Mouse (Mus musculus) lung, postnatal 0 days (tissue): ENCODE measurements around the gene Pigw. TPM values are rescaled to one million over a fixed set of nuclear protein-coding genes. Genes with fewer than 3 reads are reported as not detected.
"Not testable (repeated sequence)": the region's sequence is repeated elsewhere in the genome, so short reads cannot be mapped to it uniquely, and the experiment has no call there.

Source experiments
- ATAC-seq: fragments of 200-750 bp; cut with Nextera tagmentation; 2 replicates; pipeline ENCODE4 v1.8.0; 2017; ENCODE audit warnings: moderate library complexity
- DNase-seq: peaks from one replicate; pipeline ENCODE4 v3.0.0-alpha.2; 2016; ENCODE audit warnings: low spot score
- H3K27ac ChIP-seq: fragments of 300-500 bp; sonication (generic); 2 replicates; pipeline ENCODE4 v1.5.1; 2014; ENCODE audit warnings: antibody characterized with exemption, mild to moderate bottlenecking, low read length, mixed read lengths
- H3K27me3 ChIP-seq: fragments of 300-500 bp; sonication (generic); replicated peaks from 2 replicates; pipeline ENCODE4 v1.6.1; 2014; ENCODE audit warnings: low read length, mixed read lengths; ENCODE audit not compliant: insufficient read depth
- H3K36me3 ChIP-seq: fragments of 300-500 bp; sonication (generic); 2 replicates; pipeline ENCODE4 v1.6.1; 2014; ENCODE audit warnings: low read length, mixed read lengths; ENCODE audit not compliant: insufficient read depth
- H3K4me1 ChIP-seq: fragments of 300-500 bp; sonication (generic); 2 replicates; pipeline ENCODE4 v1.6.1; 2014; ENCODE audit warnings: antibody characterized with exemption, low read depth, low read length, mixed read lengths; ENCODE audit not compliant: insufficient read depth
- H3K4me2 ChIP-seq: fragments of 300-500 bp; sonication (generic); replicated peaks from 2 replicates; pipeline ENCODE4 v1.6.1; 2014; ENCODE audit warnings: low read depth, mild to moderate bottlenecking, low read length, moderate library complexity, mixed read lengths
- H3K4me3 ChIP-seq: fragments of 300-500 bp; sonication (generic); 2 replicates; pipeline ENCODE4 v1.5.1; 2014; ENCODE audit warnings: low read depth, low read length
- H3K9ac ChIP-seq: fragments of 300-500 bp; sonication (generic); replicated peaks from 2 replicates; pipeline ENCODE4 v1.6.1; 2014; ENCODE audit warnings: low read depth, mild to moderate bottlenecking
- H3K9me3 ChIP-seq: fragments of 300-500 bp; sonication (generic); 2 replicates; pipeline ENCODE4 v1.6.1; 2016; ENCODE audit warnings: low read length, mixed read lengths
- CTCF ChIP-seq: IDR thresholded peaks from 2 replicates; pipeline ENCODE4 v1.5.1; 2016; ENCODE audit warnings: antibody characterized with exemption, mild to moderate bottlenecking
- EP300 ChIP-seq: IDR thresholded peaks from 2 replicates; pipeline ENCODE4 v1.6.1; 2016; ENCODE audit warnings: antibody characterized with exemption, mild to moderate bottlenecking, control low read depth
- WGBS: fragments of 180-500 bp; shearing (Covaris S2); extraction: QIAGEN DNeasy Blood & Tissue Kit; methylation state at CpG from one replicate; pipeline ENCODE4 v1.1.7; 2014; 5-methylcytosine and 5-hydroxymethylcytosine counted together
- polyA plus RNA-seq: library from polyadenylated mRNA; unstranded; fragments of >200 nt; fragmentation: Nextera tagmentation; extraction: Ambion mirVana; gene quantifications from 2 replicates; pipeline ENCODE4 v1.2.1, GENCODE M21; 2015

Gene Pigw
- polyA plus RNA-seq, 1 experiment from 2014 or later = 1.1 TPM

- H3K27me3 ChIP-seq = no peaks in the 10 kb centered on the region
- H3K9ac ChIP-seq = 0 out of 2 replicates have a peak overlapping the region, but pooled peaks have one; percentile 8
- ATAC-seq (no peak), DNase-seq (no peak)
- no peaks in the 10 kb centered on the region for H3K9me3 ChIP-seq
- no peak for TF ChIP-seq EP300
- no peak for TF ChIP-seq CTCF
- H3K4me1 ChIP-seq = peaks cover 5% of the 10 kb centered on the region
- WGBS = 74% methylated on average over 2 of the region's 2 CpGs
- H3K4me2 ChIP-seq = no peak overlapping the region
- no peak overlapping the region for H3K4me3 ChIP-seq
- H3K27ac ChIP-seq = no peak overlapping the region
- H3K36me3 ChIP-seq = no peaks in the 10 kb centered on the region
These were observed 12.5 kb downstream of the Pigw start for GRCm38 (mm10) chr11:84867586-84867985.

GRCm38 (mm10) chr11:84865268-84865667 lies 14.8 kb downstream of the Pigw start:
- TF ChIP-seq CTCF = no peak
- TF ChIP-seq EP300 = no peak
- H3K27ac ChIP-seq = no peak overlapping the region
- H3K4me2 ChIP-seq = no peak overlapping the region
- peaks cover 8% of the 10 kb centered on the region; the same call in 1 of the 2 replicates for H3K36me3 ChIP-seq
- no peak overlapping the region for H3K9ac ChIP-seq
- ATAC-seq (no peak), DNase-seq (no peak)
- peaks cover 5% of the 10 kb centered on the region for H3K4me1 ChIP-seq
- H3K27me3 ChIP-seq = no peaks in the 10 kb centered on the region
- 34% methylated on average over 2 of the region's 2 CpGs for WGBS
- no peaks in the 10 kb centered on the region for H3K9me3 ChIP-seq
- no peak overlapping the region for H3K4me3 ChIP-seq

- 93% methylated on average over 6 of the region's 6 CpGs for WGBS
These were observed 24.8 kb downstream of the Pigw start for GRCm38 (mm10) chr11:84855285-84855684.

GRCm38 (mm10) chr11:84847475-84848090 lies 32.5 kb downstream of the Pigw start:
- Histone ChIP-seq H3K4me1 (no peaks in the 10 kb centered on the region), H3K9ac (no peak overlapping the region), H3K4me2 (no peak overlapping the region), H3K4me3 (no peak overlapping the region), H3K36me3 (peaks cover 27% of the 10 kb centered on the region; the same call in 1 of the 2 replicates), H3K27ac (no peak overlapping the region), H3K27me3 (no peaks in the 10 kb centered on the region), H3K9me3 (no peaks in the 10 kb centered on the region)
- ATAC-seq (no peak), DNase-seq (no peak)
- WGBS = 82% methylated on average over 7 of the region's 7 CpGs
- TF ChIP-seq CTCF = no peak
- TF ChIP-seq EP300 = no peak

More at GRCm38 (mm10) chr11:84855285-84855684, 24.8 kb downstream of the Pigw start:
- Histone ChIP-seq H3K4me3 (no peak overlapping the region), H3K27me3 (no peaks in the 10 kb centered on the region), H3K4me1 (no peaks in the 10 kb centered on the region), H3K4me2 (no peak overlapping the region), H3K9me3 (no peaks in the 10 kb centered on the region), H3K9ac (no peak overlapping the region), H3K27ac (no peak overlapping the region), H3K36me3 (peaks cover 22% of the 10 kb centered on the region)
- ATAC-seq = no peak
- TF ChIP-seq CTCF = no peak
- no peak for TF ChIP-seq EP300
- DNase-seq = no peak

GRCm38 (mm10) chr11:84846741-84847474 lies 33.2 kb downstream of the Pigw start:
- ATAC-seq (no peak), DNase-seq (no peak)
- Histone ChIP-seq H3K9ac (no peak overlapping the region), H3K27ac (no peak overlapping the region), H3K27me3 (no peaks in the 10 kb centered on the region), H3K9me3 (no peaks in the 10 kb centered on the region), H3K4me2 (no peak overlapping the region), H3K36me3 (peaks cover 24% of the 10 kb centered on the region; the same call in 1 of the 2 replicates), H3K4me1 (no peaks in the 10 kb centered on the region), H3K4me3 (no peak overlapping the region)
- no peak for TF ChIP-seq EP300
- no peak for TF ChIP-seq CTCF
- WGBS = 96% methylated on average over 15 of the region's 15 CpGs

- Histone ChIP-seq H3K27me3 (no peaks in the 10 kb centered on the region), H3K4me1 (no peaks in the 10 kb centered on the region), H3K4me3 (no peak overlapping the region), H3K4me2 (no peak overlapping the region), H3K9ac (no peak overlapping the region), H3K9me3 (no peaks in the 10 kb centered on the region), H3K36me3 (peaks cover 46% of the 10 kb centered on the region), H3K27ac (no peak overlapping the region)
- 91% methylated on average over 2 of the region's 2 CpGs for WGBS
- DNase-seq (no peak), ATAC-seq (no peak)
- TF ChIP-seq CTCF (peak; percentile 32), EP300 (no peak)
These were observed 40.8 kb downstream of the Pigw start for GRCm38 (mm10) chr11:84839330-84839729.

GRCm38 (mm10) chr11:84829495-84829894 lies 50.6 kb downstream of the Pigw start:
- not testable (repeated sequence) for H3K9me3 ChIP-seq, H3K36me3 ChIP-seq, H3K4me1 ChIP-seq, H3K27me3 ChIP-seq
- peak overlapping the region; percentile 62; the same call in 1 of the 2 replicates for H3K9ac ChIP-seq
- WGBS = 59% methylated on average over 11 of the region's 11 CpGs
- H3K4me3 ChIP-seq = peak overlapping the region; percentile 83; the same call in 1 of the 2 replicates
- H3K27ac ChIP-seq = peak overlapping the region; percentile 75
- DNase-seq (peak; percentile 23), ATAC-seq (peak; percentile 5; the same call in 1 of the 2 replicates)
- peak overlapping the region; percentile 94 for H3K4me2 ChIP-seq
